Mouse (Mus musculus) spleen, postnatal 10 days (tissue): ENCODE data around the gene Orai3.
"Not testable (repeated sequence)": the region's sequence is repeated elsewhere in the genome, so short reads cannot be mapped to it uniquely, and the experiment has no call there.

Experiments
- DNase-seq, 2 experiments: peaks; one replicate each; pipeline ENCODE4 v3.0.0; 2021 to 2022; ENCODE audit warnings: low spot score in 2 of 2

Gene Orai3

GRCm38 (mm10) chr7:127769651-127770038 is at the start of gene Orai3:
TSS of gene Orai3 (plus strand) at chr7:127769815.
- peak; percentile 86 to 87 for DNase-seq

GRCm38 (mm10) chr7:127725490-127725889 is 44.1 kb upstream of the Orai3 start:
- DNase-seq, result no peak

- no peak for DNase-seq
Observed at GRCm38 (mm10) chr7:127725924-127726323, 43.7 kb upstream of the Orai3 start.

GRCm38 (mm10) chr7:127727898-127728297 is 41.7 kb upstream of the Orai3 start:
- no peak for DNase-seq

GRCm38 (mm10) chr7:127730170-127730569 is 39.4 kb upstream of the Orai3 start:
- DNase-seq, result no peak

- not testable (repeated sequence) for DNase-seq
Observed at GRCm38 (mm10) chr7:127732066-127732465, 37.5 kb upstream of the Orai3 start, which contains the start of gene Ctf2. TSS of gene Ctf2 (minus strand) at chr7:127732166.

DNA sequence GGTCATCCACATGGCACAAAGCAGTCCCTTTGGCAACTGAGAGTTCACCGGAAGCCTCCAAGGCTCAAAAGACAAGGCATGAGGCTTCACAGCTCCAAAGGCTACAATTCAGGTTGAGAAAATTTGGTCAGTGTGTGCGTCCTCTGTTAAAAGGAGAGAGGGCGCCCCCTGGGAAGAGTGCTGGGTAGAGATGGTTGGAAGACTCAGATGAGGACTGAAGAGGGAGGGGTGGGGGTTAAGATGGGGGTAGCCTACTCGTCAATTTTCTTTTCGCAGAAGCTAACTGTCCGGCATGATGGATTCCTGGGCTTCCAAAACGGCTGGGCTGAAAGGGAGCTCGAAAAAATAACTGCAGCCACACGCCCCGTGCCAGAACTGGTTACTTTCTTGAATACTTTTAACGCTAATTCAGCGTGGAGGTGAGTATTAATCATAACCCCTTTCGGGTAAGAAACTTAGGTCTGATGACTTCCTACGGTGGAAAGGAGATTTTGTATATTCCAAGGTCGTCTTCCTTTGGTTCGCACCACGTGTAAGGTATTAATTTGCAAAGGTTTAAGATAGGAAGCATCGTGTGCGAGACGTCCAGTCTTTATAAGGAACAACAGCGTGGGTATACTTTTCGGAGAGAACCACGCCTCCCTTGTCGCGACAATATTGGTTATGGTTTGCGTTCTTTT is 25.1 kb upstream of the Orai3 start, which contains the start of gene Fbxl19:
Gene Fbxl19 (plus strand): TSS at position 178 of the 680 bp plus-strand sequence.
- peak; percentile 45 to 83 for DNase-seq

DNA sequence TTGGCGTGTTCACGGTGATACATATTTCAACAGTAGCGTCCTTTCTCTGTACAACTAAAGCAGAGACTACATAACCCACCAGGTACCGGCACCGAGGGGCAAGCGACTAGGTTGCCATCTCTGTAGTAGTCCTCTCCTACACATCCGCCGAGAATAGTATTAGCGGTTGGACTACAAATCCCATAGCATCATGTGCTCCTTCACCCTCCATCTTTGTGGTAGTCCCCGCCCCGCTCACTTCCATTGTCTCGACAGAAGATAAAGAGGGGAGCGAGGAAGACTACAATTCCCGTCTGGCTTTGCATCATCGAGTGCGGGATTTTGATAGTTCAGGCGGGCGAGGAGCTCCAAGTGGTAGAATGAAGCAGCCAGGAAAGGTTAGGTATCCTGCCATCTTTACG is 24.4 kb upstream of the Orai3 start:
- DNase-seq, result peak; percentile 62 to 88

DNA sequence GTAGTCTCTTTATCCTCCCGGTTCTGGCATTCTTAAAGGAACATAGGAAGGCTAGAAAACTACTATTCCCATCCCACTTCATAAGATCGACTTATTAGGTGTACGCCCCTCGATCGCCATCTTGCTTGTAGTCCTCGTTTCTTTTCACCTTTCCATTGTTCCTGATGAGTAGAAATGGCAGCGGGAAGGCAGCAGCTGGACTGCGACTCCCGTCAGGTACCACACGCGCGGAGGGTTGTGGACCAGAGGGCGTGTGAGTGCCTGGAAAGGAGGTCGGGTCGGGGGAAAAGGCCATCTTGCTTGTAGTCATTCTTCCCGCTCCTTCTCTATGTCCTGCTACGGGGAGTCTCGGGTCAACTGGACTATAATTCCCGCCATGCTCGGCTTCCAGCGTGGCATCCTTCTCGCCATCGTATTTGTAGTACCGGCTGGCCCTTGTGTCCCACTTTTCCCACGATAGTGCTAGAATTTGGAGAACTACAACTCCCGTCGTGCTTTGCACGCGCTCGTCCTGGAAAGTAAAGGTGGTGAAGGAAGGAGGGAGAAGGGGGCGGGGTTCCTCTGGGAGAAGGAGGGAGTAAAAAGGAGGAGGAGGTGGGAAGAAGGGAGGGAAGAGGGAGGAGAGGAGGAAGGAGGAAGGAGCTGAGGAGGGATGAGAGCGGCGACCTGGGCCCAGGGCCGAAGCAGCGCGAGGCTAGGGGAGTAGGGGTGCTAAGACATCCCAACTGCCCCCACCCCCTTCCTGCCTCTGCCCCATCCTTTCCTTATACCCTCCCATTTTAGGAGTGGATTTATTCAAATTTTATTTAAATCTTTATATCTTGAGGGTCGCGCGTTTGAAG is 23.7 kb upstream of the Orai3 start:
- DNase-seq, result peak; percentile 78

- DNase-seq, result peak in 1 of 2 experiments; percentile 33
Observed at GRCm38 (mm10) chr7:127746494-127747491, 22.8 kb upstream of the Orai3 start.

DNA sequence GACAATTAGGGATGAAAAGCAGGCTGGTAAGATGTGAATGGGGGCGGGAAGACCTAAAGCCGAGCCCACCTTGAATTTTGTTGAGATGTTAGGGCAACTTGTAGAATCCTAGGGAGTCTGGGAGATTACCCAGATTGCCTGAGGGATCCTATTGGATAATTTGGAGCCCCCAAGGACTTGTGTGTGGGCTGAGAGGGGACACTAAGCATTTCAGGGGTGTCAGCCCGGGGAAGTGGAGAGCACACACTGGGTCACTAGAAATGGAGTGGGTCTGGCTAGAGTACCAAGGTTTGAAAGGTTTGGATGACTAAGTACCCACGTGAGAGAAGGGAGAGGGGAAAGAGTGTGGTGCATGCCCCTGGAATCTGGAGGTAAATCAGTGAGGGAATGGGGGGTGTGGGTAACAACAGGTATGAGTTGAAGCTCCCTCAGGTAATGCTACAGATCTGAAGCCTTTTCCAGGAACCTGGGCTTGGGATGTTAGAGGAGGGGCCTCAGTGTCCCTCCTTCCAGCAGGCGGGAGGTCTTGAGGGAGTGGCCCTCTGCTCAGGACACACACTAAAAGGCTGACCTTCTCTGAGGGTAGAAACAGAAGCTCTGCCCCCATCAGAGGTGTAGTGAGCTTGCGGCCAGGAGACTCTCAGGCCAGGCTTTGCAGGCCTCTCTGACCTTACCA is 21.9 kb upstream of the Orai3 start:
- no peak for DNase-seq

GRCm38 (mm10) chr7:127748235-127748560 is 21.4 kb upstream of the Orai3 start:
- no peak for DNase-seq

- DNase-seq, result no peak
Observed at GRCm38 (mm10) chr7:127750131-127751127, 19.2 kb upstream of the Orai3 start.

DNA sequence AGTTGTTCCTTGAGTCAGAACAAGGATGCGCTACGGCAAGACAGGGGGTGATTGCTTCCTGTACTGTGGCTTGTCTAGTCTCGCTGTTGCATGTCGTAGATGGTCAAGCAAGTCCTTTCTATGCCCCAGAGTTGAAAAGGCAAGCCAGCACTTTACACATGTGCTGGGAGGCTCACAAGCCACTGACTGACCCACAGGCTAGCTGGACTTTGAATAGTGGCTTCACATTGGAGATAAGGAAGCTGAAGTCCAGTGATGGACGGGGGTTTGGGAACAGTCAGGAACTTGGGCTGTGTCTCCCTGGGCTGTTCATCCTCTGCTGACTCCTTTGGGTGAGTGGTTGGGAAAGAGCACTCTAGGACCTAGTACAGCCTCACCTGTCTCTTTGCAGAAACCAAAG is 18.0 kb upstream of the Orai3 start:
- DNase-seq, result no peak

DNA sequence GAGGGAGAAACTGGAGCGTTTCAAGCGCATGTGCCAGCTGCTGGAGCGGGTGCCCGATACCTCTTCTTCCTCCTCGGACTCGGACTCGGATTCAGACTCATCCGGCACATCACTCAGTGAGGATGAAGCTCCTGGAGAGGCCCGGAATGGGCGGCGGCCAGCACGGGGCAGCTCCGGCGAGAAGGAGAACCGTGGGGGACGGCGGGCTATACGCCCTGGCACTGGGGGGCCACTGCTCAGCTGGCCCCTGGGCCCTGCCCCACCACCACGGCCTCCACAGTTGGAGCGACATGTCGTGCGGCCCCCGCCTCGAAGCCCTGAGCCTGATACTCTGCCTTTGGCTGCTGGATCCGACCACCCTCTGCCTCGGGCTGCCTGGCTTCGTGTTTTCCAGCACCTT is 17.5 kb upstream of the Orai3 start:
- DNase-seq, result no peak

- DNase-seq, result no peak
Observed at GRCm38 (mm10) chr7:127753158-127753557, 16.5 kb upstream of the Orai3 start.

DNA sequence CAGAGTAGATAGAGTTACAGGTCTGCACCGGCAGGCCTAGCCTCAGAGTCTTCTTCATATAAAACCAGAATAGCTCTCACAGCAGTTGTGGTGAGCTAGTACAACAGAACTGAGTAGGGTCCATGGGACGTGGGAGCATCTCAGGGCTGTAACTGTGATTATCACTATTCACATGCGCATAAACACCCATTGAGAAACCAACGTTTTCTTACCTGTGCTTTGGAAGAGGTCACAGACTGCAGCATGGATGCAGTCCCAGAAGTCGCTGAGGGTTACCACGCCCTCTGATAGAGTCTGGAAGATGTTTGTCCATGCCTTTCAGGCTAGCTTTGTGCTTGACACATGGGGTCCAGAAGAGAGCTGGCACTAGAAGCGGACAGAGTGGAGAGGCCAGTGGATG is 15.9 kb upstream of the Orai3 start:
- DNase-seq, result no peak

- DNase-seq, result no peak
Observed at GRCm38 (mm10) chr7:127759716-127760115, 9.9 kb upstream of the Orai3 start.

- no peak for DNase-seq
Observed at GRCm38 (mm10) chr7:127760478-127760877, 9.1 kb upstream of the Orai3 start.

DNA sequence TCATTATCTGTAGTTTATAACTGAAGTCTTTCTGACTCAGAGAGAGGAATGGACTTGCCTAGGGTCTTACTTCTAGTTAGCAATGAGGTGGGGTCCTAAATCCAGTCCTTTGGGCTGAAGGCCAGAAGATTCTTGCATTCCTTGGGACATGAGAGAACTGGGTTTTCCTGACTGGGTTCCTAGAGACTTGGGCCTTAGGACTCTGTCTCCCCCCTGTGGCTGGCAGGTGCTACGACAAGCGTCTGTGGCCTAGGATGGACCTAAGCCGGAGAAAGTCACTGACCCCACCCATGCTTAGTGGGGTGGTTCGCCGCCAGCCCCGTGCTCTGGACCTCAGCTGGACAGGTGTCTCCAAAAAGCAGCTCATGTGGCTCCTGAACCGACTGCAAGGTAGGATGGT is 8.6 kb upstream of the Orai3 start:
- peak; percentile 74 to 83 for DNase-seq
